Mouse (Mus musculus) cortical plate, adult 2 months (tissue): ENCODE measurements around the gene Zp3.
A peak's percentile ranks its signal among the peaks of the same experiment; 100 is the strongest.

ENCODE experiments used
- CTCF ChIP-seq: fragments of 200-500 bp; IDR thresholded peaks from 2 replicates; pipeline ENCODE4 v1.5.1; 2011; ENCODE audit warnings: mild to moderate bottlenecking, control low read depth, low read length; ENCODE audit not compliant: insufficient read depth; ENCODE audit errors: extremely low read depth
- POLR2A ChIP-seq: fragments of 200-500 bp; IDR thresholded peaks from 2 replicates; pipeline ENCODE4 v1.6.1; 2011; ENCODE audit warnings: mild to moderate bottlenecking, low read length, control low read depth; ENCODE audit not compliant: insufficient read depth; ENCODE audit errors: extremely low read depth

DNA sequence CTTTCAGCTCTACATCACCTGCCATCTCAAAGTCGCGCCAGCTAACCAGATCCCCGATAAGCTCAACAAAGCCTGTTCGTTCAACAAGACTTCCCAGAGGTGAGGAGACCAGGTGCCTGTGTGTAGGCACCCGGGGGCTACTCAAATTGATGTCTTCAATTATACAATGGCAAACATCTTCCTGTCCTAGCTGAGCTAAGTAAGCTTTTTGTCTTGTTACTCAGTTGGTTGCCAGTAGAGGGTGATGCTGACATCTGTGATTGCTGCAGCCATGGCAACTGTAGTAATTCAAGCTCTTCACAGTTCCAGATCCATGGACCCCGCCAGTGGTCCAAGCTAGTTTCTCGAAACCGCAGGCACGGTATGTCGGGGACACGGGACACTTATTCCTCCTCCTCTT is 7.3 kb downstream of the Zp3 start:
- TF ChIP-seq CTCF, result peak; percentile 47
- TF ChIP-seq POLR2A, result no peak
